Mouse (Mus musculus) retina, adult 2 months (tissue): ENCODE results near the gene Obox5.
"Not testable (repeated sequence)": the region's sequence is repeated elsewhere in the genome, so short reads cannot be mapped to it uniquely, and the experiment has no call there.

ENCODE experiments used
- DNase-seq: peaks from one replicate; pipeline ENCODE4 v3.0.0-alpha.2; 2012; ENCODE audit warnings: low read depth, low spot score

The Obox5 gene

GRCm38 (mm10) chr7:15749831-15750230 lies at the start of gene Obox5:
Gene Obox5 (plus strand): TSS chr7:15750131.
- DNase-seq, result not testable (repeated sequence)

- not testable (repeated sequence) for DNase-seq
These were observed 635 bp upstream of the Obox5 start for GRCm38 (mm10) chr7:15749296-15749695.
